Mouse (Mus musculus) cerebellum, adult 11-12 months (tissue): ENCODE results near the gene Kcnc4.

Source experiments
- DNase-seq: peaks from one replicate; pipeline ENCODE4 v3.0.0; 2022

The Kcnc4 gene

DNA sequence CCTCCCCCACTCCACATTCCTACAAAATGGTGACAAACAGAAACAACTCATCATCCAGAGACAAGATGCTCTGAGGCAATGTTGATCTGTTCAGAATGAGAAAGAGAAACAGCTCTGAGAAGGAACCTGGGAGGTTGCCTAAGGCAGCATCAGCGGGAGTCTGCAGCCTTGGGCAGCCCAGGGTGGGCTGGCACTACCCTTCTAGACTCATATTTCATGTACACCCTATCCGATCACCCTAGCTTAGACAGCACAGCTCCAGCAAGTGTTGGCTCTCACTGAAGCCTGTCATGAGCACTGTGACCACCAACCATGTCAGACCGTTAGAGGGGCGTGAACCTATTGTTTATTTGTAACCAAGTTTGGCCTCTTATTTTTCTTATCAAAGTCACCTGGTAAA is 5.1 kb downstream of the Kcnc4 start:
- DNase-seq: no peak

DNA sequence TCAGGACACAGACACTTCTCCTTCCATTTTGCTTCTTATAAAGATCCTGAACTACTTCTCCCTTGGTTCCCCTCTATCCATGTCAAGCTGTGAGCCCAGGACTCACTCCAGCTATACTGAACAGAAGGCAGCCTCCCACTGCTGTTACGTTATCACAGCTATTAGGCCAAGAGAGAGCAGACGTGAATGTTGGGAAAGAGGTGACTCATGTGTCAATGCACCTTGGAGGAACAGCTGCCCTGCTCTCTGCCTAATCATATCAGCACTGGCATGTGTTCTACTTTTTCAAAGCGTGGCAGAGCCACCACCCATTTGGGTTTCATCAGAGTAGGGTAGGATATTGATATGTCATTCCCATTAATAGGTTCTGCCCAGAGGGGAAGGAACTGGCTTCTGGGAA is 12.5 kb downstream of the Kcnc4 start:
- DNase-seq: no peak

DNA sequence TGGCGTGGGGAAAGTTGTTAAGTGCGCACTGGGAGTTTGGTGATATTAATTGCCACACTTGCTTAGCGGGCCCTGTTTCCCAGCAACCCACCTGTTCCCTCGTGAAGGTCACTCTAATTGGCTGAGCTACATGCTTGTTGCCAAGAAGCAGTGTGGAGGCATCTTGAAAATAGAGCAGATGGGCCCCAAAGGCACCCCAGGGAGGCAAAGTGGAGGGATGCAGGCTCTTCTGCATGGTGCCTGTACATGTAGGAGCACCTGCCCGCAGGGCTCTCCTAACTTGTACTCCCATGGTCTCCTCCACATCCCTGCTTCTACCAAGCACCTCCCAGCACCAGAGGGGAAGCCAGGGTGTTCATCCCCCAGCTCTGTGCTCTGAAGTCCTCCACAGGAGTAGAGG is 15.5 kb downstream of the Kcnc4 start:
- DNase-seq: no peak

DNA sequence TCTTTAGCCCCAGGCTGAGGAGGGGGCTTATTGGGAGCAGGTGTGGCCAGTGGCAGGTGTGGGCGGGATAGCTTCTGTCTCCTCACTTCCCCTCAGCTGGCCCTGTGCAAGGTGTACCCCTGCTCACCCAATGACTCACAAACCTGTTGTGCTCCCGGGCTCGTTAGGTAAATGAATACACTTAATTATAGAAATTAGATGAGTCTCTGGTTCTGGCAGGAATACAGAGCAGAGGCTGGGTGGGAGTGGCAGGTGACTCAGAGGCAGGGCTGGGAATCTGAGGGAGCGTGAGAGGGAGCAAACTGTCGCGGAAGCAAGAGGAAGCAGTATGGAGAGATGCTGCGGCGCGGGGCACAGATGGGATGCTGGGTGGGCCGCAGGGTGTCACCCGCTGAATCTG is 17.2 kb downstream of the Kcnc4 start:
- DNase-seq: no peak

DNA sequence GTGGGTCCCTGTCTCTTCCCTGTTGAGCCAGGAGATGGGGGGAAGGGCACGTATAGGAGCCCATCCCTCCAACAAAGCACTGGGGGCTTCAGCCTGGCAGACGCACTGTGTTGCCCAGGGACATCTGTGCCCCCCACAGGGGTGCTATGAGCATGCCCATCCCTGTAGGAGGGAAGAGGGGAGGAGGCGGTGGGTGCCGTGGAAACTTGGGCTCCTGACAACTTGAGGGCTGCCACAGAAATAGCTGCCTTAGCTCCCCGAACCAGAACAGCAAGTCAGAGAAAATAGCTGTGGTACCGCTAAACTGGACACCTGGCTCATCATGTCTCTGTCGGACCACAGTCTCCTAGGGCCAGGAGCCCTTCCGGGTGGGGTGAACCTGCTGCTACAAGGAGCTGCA is 18.0 kb downstream of the Kcnc4 start:
- DNase-seq: no peak

DNA sequence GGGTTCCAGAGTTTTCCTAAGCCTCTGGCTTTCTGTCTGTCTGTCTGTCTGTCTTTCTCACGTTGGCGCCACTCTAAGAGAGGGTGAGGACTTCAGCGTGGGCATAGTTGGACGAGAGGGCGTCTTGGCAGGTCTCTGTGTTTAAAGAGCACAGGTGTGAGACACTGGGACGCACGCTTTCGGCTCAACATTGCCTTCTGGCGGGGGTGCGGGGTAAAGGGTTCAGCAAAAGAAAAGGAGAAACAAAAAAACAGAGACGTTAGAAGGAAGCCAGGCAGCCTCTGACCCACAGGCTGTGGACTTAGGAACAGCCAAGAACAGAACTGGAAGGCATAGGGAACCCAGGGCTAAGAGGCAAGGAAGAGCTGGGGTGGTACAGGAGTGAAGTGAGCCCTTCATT is 20.1 kb downstream of the Kcnc4 start:
- no peak for DNase-seq

DNA sequence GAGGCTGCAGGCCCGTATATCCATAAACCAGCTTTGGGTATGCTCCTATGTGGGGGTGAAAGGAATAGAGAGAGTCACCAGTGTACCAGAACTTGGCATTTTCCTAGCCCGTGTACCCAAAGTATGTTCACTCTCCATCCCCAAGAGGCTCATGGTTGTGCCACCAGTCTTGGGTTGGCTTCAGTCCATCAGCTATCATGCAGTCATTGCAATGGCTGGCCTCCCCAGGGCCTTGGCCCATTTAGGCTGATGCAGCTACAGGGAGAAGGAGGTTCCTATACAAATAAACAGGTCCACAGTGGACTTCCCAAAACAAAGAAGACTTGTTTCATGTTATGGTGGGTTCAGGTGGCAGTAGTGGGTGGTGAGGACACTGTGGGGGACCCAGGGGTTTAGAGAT is 21.7 kb downstream of the Kcnc4 start:
- DNase-seq: no peak

DNA sequence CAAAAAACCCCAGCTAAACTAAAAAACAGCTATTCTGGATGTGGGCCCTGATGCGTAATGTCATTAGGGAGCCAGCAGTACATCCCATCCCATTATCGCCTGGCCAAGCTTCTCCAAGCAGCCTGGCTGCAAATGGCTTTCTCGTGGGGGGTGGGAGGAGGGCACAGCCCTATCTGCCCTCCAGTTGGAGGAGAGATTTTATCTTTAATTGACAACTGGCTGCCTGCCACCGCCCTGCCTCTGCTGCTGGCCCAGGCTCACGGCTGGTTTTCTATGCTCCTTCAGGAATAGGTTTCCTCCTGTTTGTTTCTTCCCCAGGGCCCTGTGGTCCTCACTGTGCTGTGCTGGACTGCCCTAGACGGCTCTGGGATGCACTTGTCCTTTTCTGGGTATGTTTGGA is 22.9 kb downstream of the Kcnc4 start:
- DNase-seq: no peak

DNA sequence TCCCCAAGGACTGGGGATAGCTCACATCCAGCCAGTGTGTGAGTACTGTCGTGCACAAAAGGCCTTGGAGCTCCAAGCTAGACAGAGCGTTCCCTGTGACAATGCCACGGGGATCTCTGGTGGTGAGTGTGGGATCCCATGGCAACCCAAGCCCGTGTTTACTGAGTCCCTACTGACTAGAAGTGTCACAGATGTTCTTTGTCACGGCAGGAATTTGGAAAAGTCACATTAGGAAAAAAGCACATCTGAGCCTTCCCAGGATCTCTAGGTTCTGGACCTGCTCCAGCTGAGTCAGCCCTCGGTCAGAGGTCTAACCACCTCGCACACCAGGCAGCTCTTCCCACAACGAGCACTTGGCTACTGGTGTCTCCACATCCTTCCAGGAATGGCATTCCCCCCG is 25.7 kb downstream of the Kcnc4 start:
- DNase-seq: no peak

DNA sequence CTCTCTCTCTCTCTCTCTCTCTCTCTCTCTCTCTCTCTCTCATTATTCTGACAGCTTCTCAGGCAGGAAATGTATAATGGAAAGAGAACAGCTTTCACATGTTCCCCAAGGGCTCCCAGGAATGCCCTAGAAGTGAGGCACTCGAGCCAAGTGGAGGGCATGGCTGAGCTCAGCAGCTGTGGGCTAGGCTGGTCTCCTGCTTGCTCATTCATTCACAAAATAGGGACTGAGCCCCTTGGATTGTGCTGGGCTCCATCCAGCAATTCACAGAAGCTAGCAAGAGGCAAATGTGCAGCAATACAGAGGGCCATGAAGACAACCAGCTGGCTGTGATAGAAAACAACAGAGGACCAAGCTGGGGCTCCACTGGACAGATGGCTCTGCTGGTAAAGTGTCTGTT is 28.1 kb downstream of the Kcnc4 start:
- no peak for DNase-seq

DNA sequence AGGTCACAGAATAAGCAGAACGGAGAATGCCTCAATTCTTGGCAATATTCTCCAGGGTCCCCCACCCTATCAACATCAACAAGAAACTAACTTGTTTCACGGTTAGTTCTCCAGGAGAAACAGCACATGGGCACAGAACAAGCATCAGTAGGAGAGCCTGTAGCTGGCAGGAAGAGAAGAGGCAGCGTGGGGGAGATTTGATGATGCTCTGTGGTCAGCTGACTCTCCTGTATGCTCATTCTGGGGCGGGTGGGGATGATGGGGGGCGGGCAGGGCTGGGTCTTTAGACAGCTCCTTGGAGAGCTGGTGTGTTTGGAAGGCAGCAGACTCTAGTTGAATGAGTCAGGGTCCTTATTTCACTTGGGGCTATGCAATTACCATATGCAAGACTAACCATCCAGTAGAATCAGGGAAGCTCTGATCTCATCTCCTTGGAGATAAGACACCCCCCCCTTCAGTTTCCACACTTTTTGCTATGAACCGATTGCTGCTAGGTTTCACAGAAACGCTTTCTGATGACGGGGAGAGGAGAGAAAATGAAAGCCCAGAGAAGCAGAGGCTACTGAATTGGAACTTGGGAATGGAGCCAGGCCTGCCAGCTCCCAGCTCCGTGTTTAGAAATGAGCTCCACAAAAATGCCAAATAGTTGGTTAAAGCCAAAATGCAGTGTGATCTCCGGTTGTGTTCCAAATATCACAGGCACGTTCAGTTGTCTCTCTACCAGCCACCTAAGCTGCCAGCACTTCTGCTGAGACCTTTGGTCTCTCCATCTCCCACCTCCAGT is 34.9 kb downstream of the Kcnc4 start:
- no peak for DNase-seq

DNA sequence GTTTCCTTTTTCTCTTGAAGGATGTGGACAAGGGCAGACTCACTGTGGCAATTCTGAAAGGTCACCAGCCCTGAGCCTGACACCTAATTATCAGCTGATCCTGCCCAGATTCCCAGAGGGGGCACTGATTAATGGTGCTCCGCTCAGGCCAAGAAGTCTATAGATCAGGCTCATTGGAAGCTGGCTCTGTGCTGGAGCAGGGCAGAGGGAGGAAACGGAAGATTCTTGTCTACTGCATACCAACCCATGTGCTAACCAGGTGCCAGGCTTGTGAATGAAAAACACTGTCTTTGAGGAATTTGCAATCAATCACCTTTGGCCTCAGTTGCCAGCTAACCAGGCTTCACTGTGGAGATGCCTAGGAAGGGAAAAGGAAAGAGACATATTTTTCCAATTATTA is 39.2 kb downstream of the Kcnc4 start:
- no peak for DNase-seq

DNA sequence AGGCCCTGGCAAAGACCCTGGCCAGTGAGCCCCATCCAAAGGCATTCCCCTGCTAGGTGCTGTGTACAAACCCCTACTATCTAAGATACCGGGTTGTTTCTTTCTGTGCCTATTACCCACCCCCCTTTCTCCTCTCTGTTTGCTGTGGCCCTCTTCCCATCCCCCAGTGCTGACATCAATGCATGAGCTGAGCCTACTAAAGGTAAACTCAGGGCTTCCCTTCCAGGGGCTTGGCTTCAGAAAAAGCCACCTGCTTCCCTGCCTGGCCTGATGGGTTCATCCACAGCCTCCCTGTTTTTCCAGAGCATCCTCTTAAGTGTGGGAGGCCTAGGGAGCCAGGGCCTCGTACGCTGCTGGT is 42.1 kb downstream of the Kcnc4 start:
- DNase-seq: no peak

DNA sequence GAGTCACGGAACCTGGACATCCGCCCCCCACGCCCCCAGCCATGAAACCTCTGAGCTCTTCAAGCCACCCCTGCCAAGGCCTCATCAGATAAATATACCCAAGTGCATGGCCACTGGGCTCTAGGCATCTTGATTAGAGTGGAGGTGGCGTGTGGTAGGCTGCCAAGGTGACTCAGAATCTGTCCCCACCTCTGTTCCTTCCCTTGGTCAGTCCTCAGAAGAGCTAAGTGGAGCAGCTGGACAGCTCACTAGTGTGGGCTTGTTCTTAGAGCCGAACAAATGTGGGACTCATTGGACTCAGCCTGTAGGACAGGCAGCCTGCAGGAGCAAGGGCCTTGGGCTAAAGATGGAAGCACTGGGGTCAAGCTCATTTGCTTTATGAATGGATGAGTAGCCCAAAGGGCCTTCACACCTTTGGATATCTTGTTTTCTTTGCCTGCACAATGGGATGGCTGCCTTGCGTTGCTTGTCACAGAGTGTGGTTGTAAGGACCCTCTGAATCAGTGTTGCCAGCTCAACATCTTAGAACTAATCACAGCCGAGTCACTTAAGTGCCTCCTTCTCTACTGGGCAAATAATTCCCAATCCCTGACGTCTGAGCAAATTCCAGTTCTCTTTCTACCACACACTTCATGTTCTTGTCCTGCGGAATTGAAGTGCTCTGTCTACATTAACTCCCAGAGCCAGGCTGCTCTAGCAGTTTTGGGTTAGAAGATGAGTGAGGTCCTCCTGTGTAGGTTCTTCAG is 42.6 kb downstream of the Kcnc4 start:
- DNase-seq: no peak

DNA sequence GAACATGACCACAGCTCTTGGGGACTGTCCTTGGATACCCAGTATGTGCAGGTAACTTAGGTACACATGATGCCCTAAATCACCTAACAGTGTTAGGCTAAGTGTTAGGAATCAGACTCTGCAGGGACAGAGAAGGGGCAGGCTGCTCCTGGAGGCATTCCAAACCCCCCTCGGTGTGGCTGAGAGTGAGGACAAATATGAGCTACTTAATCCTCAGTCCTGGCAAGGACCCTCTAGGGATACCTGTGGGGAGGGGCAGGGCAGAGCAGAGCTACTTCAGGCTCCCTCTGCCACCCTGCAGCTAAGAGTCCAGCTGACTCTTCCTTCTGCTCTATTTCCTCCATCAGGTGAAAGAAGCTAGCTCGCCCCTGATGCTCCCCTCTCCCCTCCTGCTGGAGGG is 46.3 kb downstream of the Kcnc4 start:
- DNase-seq: peak; percentile 84

DNA sequence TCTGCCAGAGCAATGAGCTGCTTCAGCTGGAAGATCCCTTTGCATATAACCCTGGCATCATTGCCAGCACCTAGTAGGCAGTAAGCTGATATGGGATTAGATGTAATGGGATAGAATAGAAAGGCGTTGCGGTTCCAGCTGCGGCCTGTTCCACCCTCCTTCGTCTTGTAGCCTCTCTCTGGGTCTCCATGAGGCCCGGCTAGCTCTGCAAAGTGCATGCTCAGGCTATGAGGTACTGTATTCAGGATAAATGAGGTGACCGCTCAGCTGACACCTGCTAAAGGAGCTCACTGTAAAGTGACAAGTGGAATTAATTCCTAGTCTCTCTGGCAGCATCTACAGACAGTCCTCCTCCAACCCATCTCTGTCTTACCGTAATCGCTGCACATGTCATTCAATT is 46.8 kb downstream of the Kcnc4 start:
- DNase-seq: peak; percentile 24

DNA sequence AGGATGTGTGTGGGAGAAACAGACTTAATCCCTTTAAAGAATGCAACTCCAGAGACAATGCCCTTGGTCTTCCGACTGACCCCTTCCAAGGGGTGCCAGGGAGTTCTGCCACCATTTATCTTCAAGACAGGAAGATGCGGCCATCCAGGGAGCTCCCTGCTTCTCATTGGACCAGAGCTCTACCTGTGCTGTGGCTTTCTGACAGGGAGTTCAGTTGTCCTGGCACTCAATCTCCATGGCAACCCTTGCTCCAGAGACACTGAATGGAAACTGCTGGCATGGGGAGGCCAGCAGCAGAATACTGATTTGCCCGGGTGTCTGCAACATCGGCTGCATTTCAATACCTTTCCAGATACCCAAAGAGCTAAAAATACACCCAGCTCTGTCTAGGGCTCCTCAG is 47.7 kb downstream of the Kcnc4 start:
- DNase-seq: peak; percentile 31

DNA sequence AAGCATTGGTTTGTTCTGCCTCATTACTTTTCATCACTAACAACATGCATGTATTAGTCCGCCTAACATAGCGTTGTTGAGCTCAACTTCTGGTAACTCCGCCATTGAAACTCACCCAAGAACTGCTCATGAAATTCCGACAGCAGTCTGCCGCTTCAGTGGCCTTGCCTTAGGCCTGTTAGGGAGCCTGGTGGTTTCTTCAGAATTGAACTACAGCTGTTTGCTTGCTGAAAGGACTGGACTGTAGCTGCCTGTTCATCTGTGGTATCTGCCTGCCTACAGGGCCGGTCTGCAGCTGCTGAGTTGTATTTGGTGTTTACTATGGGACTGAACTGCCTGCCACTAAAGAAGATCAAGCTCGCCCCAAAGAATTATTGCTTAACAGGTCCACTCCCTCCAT is 58.0 kb downstream of the Kcnc4 start:
- no peak for DNase-seq

DNA sequence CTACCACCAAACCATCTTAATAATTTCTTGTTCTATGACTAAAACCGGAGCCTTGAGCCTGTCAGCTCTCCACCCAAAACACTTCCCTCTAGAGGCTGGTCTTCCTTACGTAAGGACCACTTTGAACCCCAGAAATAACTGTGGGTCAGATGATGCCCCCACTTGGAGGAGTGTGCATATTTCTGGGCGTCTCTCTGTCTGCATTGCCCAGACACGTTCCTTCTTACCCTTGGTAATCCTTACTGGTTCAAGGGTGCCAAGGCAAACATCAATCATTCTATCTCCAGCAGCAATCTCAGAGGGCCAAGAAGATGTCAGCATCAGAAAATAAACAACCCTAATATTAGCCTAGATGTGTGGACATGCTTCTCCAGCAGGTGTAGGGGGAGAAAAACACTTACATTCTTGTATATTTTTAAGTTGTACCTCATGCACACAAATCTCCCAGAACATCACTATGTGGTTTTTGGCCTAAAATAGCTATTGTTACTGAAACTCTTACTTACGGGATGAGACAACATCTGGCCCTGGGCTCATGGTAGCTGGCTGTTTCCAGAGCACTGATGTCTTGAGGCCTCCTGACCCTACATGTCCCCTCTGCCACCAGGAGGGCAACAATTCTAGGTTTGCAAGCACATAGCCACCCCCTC is 59.2 kb downstream of the Kcnc4 start:
- no peak for DNase-seq

DNA sequence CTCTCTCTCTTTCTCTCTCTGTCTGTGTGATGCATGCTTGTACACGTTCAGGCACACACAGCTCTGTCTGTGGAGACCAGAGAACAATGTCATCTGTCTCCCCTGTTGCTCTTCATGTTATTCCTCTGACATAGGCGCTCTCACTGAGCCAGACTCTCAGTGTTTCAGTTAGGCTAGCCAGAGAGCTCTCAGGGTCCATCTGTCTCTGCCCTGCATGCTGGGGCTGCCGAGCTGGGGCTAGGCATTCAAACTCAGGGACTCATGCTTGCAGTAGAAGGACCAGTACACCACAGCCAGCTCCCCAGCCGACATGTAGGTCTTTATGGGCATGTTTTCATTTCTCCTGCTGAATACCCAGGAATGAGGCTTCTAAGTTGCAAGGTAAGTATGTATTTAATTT is 68.2 kb downstream of the Kcnc4 start:
- peak; percentile 26 for DNase-seq
